Mouse (Mus musculus) spleen, adult 2 months (tissue): Measurements from ENCODE around the gene Pcbp1. TPM values are rescaled to one million over a fixed set of nuclear protein-coding genes. Genes with fewer than 3 reads are reported as not detected.

Experiments used
- DNase-seq, 2 experiments: peaks; one replicate each; pipeline versions ENCODE4 v3.0.0 to v3.0.0-alpha.2; 2012 to 2021; ENCODE audit warnings: low spot score in 2 of 2, low read depth in 1 of 2
- H3K27ac ChIP-seq: fragments of 200-500 bp; 2 replicates; pipeline ENCODE4 v1.5.1; 2012; ENCODE audit warnings: low read length, inconsistent platforms; ENCODE audit not compliant: insufficient read depth
- H3K27me3 ChIP-seq: fragments of 200-500 bp; 2 replicates; pipeline ENCODE4 v1.6.1; 2012; ENCODE audit warnings: mild to moderate bottlenecking, moderate library complexity, low read length, inconsistent platforms; ENCODE audit not compliant: control insufficient read depth, insufficient read depth
- H3K36me3 ChIP-seq: fragments of 200-500 bp; 2 replicates; pipeline ENCODE4 v1.6.1; 2012; ENCODE audit warnings: mild to moderate bottlenecking, low read length, inconsistent platforms; ENCODE audit not compliant: control insufficient read depth, insufficient read depth
- H3K4me1 ChIP-seq: fragments of 200-500 bp; 2 replicates; pipeline ENCODE4 v1.6.1; 2011; ENCODE audit warnings: inconsistent platforms; ENCODE audit not compliant: control insufficient read depth, insufficient read depth, insufficient read length
- H3K4me3 ChIP-seq: fragments of 200-500 bp; 2 replicates; pipeline ENCODE4 v1.5.1; 2011; ENCODE audit warnings: mild to moderate bottlenecking, inconsistent platforms; ENCODE audit not compliant: insufficient read depth, insufficient read length; ENCODE audit errors: extremely low read depth
- CTCF ChIP-seq: fragments of 200-500 bp; IDR thresholded peaks from 2 replicates; pipeline ENCODE4 v1.5.1; 2011; ENCODE audit warnings: mild to moderate bottlenecking, inconsistent platforms; ENCODE audit not compliant: insufficient read depth, insufficient read length, insufficient replicate concordance; ENCODE audit errors: extremely low read depth
- POLR2A ChIP-seq: fragments of 200-500 bp; IDR thresholded peaks from 2 replicates; pipeline ENCODE4 v1.6.1; 2011; ENCODE audit warnings: low read depth, low read length, inconsistent platforms
- WGBS: fragments of 180-500 bp; shearing (Covaris S2); methylation state at CpG from one replicate; pipeline ENCODE4 v1.1.7; 2018; 5-methylcytosine and 5-hydroxymethylcytosine counted together
- polyA plus RNA-seq: library from polyadenylated mRNA; depleted of rRNA; stranded (reverse); fragments of >200 nt; gene quantifications from 2 replicates; pipeline ENCODE4 v1.2.3, GENCODE M21; 2012

The Pcbp1 gene
- polyA plus RNA-seq, 1 experiment, result 166 TPM

DNA sequence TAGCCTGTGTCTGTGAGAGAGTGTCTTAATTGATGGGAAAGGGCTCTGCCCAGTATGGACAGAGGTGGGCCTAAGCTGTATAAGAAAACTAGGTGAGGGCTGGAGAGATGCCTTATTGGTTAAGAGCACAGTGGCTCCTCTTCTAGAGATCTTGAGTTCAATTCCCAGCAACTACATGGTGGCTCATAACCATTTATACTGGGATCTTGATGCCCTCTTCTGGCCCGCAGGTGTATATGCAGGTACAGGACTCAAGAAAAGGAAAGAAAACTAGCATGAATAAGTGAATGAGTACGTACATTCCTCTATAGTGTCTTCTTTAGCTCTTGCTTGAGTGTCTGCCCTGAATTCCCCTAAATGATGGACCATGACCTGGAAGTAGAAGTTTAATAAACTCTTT is 15.5 kb upstream of the Pcbp1 start:
- 91% methylated on average over 2 of the region's 2 CpGs for WGBS
- Histone ChIP-seq H3K36me3 (peaks cover 6% of the 10 kb centered on the region), H3K27me3 (no peaks in the 10 kb centered on the region), H3K4me3 (no peak overlapping the region), H3K27ac (no peak overlapping the region), H3K4me1 (no peaks in the 10 kb centered on the region)
- TF ChIP-seq POLR2A (no peak), CTCF (no peak)
- DNase-seq, result no peak

DNA sequence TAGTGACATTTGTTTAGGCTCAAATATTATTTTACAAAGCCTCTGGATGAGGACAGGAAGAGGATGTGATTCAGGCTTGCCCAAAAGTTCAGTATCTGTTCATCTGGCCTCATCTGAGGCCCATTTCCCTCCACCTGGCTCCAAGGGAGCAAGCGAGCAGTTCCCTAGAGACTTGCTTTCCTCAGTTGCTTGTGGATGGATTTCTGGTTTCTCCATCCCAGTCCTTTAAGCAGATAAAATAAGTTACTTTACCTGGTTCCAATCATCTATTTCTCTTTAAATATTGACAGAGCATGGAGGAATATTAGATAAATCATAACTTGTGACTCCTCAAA is 2.3 kb upstream of the Pcbp1 start:
- 35% methylated on average over 1 of the region's 1 CpGs for WGBS

DNA sequence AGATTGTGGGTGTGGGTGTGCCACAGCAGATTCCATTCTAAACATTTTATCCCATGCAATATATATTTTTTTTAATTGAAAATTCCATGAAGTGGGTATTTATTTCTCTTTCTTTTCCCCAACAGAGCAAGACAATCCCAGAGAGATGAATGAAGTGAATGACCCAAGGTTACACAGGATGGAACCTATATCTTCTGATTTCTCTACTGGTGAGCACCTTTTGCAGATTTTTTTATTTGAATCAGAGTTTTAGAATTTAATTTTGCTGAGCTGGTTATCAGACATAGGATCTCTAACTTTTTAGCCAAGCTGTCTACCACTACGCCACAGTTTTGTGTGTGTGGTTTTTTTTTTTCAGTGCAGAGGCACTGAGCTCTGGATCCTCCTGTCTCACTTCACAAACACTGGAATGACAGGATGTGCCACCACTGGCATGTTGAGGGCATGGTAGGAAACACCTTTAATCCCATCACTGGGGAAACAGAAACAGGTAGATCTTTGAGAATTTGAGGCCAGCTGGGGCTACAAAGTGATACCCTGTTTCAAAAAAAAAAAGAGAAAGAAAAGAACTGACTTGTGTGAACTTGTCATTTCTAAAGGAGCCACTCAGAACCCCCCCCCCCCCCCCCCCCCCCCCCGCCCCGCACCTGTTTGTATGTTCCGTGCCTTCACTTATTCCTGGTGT is 1.8 kb upstream of the Pcbp1 start:
- H3K27me3 ChIP-seq, result no peaks in the 10 kb centered on the region
- no peak overlapping the region for H3K4me3 ChIP-seq
- TF ChIP-seq POLR2A (no peak), CTCF (no peak)
- DNase-seq, result no peak
- WGBS, result 50% methylated on average over 1 of the region's 4 CpGs
- peaks cover 8% of the 10 kb centered on the region; the same call in 1 of the 2 replicates for H3K4me1 ChIP-seq
- H3K36me3 ChIP-seq, result peaks cover 20% of the 10 kb centered on the region
- H3K27ac ChIP-seq, result peak overlapping the region; percentile 100

More for the DNA sequence above, 2.3 kb upstream of the Pcbp1 start:
- H3K36me3 ChIP-seq, result peaks cover 21% of the 10 kb centered on the region
- TF ChIP-seq CTCF (no peak), POLR2A (no peak)
- H3K4me3 ChIP-seq, result no peak overlapping the region
- H3K27ac ChIP-seq, result no peak overlapping the region
- peaks cover 6% of the 10 kb centered on the region; the same call in 1 of the 2 replicates for H3K4me1 ChIP-seq
- no peak for DNase-seq
- H3K27me3 ChIP-seq, result no peaks in the 10 kb centered on the region

DNA sequence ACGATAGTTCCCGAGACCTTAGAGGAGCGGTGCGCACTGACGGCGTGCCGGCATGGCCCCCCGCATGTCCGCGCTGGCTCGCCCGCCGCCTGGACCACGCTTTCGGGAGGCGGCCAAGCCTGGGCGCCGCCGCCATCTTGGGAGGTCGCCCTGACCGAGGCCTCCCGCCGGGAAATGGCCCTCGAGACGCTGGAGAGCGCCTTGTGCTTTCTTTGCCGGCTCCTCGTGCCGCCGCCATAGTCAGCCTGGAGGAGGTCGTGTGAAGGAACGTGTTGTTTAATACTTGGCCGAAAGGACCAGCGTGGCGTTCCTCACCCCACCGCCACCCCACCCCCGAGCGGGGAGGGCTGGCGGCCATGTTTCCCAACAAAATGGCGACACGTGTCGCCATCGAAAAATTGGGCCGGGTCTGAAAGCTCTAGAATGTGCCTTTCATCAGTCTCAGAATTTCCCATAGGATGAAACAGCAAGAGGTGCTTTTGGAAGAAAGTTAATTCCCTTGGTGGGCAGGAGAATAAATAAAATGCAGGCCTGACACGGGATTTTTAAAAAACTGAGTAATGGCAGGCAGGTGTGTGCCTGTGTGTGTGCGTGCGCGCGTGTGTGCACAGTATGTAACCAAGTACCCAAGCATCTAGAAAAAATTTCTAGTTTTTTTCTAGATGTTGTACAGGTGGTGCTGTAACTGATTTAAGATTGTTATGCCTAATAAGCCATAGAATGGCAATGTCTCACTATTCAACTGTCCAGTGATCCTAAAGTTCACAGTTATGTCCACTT is 1.0 kb upstream of the Pcbp1 start:
- H3K4me3 ChIP-seq, result peak overlapping the region; percentile 98
- no peaks in the 10 kb centered on the region for H3K27me3 ChIP-seq
- peaks cover 11% of the 10 kb centered on the region; the same call in 1 of the 2 replicates for H3K4me1 ChIP-seq
- H3K27ac ChIP-seq, result peak overlapping the region; percentile 100
- WGBS, result 4% methylated on average over 49 of the region's 49 CpGs
- peaks cover 15% of the 10 kb centered on the region for H3K36me3 ChIP-seq
- peak; percentile 60 to 72 for DNase-seq
- TF ChIP-seq CTCF (no peak), POLR2A (peak; percentile 74)

DNA sequence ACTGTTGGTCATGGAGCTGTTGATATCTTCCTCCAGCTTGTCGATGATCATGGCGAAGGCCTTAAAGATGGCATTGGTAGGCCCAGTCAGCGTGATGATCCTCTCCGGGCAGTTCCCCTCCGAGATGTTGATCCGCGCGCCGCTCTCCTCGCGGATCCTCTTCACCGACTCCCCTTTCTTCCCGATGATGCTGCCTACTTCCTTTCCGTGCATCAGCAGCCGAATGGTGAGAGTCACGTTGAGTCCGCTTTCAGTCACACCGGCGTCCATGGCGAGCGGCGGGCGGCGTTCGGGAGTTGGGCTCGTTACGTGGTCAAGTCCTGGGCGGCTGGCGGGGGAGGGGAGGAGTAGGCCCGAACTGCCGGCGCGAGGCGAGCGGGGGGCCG is 482 bp downstream of the Pcbp1 start:
- H3K4me1 ChIP-seq, result peaks cover 11% of the 10 kb centered on the region; the same call in 1 of the 2 replicates
- WGBS, result under 1% methylated on average over 36 of the region's 36 CpGs
- DNase-seq, result peak in 1 of 2 experiments; percentile 39
- H3K4me3 ChIP-seq, result peak overlapping the region; percentile 98
- H3K27me3 ChIP-seq, result no peaks in the 10 kb centered on the region
- H3K36me3 ChIP-seq, result peaks cover 8% of the 10 kb centered on the region
- TF ChIP-seq POLR2A, result no peak
- TF ChIP-seq CTCF, result no peak
- peak overlapping the region; percentile 100 for H3K27ac ChIP-seq

DNA sequence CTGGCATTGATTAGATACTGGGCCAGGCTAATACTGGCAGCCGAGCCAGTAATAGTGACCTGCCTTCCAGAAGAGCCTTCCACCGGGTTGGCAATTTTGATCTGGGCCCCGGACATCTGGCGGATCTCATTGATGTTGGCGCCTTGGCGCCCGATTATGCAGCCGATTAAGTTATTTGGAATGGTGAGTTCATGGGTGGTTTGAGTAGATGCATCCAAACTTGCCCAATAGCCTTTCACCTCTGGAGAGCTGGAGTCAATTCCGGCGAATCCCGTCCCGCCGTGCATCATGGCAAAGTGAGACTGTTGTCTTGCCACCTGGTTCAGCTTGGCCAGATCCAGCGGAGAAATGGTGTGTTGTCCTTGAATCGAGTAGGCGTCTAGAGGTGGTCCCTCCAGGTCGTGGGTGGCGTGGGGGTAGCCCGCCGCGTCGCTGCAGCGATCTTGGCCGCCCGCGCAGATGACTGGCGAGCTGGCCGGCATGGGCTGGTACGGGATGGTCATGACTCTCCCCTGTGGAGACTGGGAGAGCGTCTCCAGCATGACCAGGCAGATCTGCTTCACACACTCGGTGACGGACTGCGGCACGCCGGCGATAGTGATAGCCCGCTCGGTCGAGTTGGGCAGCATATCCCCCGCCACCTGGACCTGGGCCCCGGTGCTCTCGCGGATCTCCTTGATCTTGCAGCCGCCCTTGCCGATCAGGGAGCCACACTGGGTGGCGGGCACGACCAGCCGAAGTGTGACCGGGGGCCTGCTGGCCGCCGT is 1.1 kb downstream of the Pcbp1 start:
- no peak for TF ChIP-seq CTCF
- TF ChIP-seq POLR2A, result no peak
- under 1% methylated on average over 51 of the region's 51 CpGs for WGBS
- peaks cover 8% of the 10 kb centered on the region for H3K36me3 ChIP-seq
- no peaks in the 10 kb centered on the region for H3K27me3 ChIP-seq
- peak in 1 of 2 experiments; percentile 30 for DNase-seq
- peak overlapping the region; percentile 100 for H3K27ac ChIP-seq
- peak overlapping the region; percentile 98 for H3K4me3 ChIP-seq
- H3K4me1 ChIP-seq, result peaks cover 11% of the 10 kb centered on the region; the same call in 1 of the 2 replicates

DNA sequence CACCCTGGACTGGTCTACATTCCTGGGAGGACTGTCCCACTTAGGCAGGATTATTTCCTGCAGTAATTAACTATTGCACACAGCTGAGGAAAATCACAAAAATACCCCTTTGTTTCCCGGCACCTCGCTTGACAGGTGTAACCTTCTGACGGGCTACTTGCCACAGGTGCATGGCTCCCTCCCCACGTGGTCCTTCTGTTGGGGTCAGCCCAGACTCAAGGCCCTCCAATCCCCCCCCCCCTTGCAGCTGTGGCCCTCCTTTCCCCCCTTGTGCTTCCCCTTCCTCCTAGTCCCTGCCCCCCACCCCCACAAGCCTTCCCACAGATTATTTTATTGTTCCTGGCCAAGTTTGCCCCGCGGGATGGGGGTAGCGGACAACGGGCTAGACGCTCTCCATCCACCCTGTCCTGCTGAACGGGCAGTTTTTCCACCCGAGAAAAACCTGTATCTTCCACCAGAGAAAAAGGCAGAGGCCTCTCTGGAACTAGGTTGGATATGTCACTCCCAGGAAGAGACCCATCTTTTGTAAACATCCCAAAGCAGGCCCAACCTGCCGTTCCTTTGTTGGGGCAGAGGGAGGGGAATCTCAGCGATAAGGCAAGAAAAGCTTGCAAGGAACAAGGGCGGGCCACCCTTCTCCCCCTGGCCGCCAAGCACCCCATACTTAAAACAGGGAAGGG is 2.2 kb downstream of the Pcbp1 start:
- TF ChIP-seq CTCF, result no peak
- TF ChIP-seq POLR2A, result no peak
- peaks cover 5% of the 10 kb centered on the region for H3K36me3 ChIP-seq
- peak overlapping the region; percentile 57 for H3K4me3 ChIP-seq
- 4% methylated on average over 15 of the region's 15 CpGs for WGBS
- no peak overlapping the region for H3K27ac ChIP-seq
- peaks cover 11% of the 10 kb centered on the region; the same call in 1 of the 2 replicates for H3K4me1 ChIP-seq
- H3K27me3 ChIP-seq, result no peaks in the 10 kb centered on the region
- DNase-seq, result no peak
